ENCODE assay signal across 28 mouse cellular contexts in the genomic region with DNA sequence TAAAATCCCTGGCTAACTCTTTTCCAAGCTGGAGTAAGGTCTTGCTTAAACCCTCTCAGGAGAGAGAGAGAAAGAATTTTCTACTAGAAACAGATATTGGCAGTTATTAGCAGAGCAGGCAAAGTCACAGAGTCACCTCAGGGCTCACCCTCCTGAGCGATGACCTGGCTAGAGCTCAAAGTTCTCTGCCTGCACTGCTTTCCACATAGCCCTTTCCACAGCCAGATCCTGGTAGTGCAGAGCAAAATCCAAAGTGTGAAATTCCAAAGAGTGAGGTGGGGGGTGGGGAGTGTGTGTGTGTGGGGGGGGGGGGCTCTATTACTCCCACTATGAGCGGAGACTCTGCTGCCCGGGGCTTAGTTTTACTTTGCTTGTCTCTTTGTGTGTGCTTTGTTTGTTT. TPM values are rescaled to one million over a fixed set of nuclear protein-coding genes. Genes with fewer than 3 reads are reported as not detected.
DNase-seq lines count a peak whose midpoint lies in the region; ATAC-seq lines count a peak whose summit lies in the region.
"Had no signal": no experiment of that assay in that cellular context is flagged by ENCODE, and none has a peak within 500 bp of the region (broad histone marks: within the 10 kb centered on the region; RNA-seq: fewer than 3 reads in every experiment).

No protein-coding gene starts in this region.

- H3K4me3 ChIP-seq in liver, embryonic 16.5 days (ENCODE audit: low read depth, low read length) = no peak overlapping the region
- no peak overlapping the region for H3K4me3 ChIP-seq in hindbrain, embryonic 13.5 days
- H3K4me3 ChIP-seq: gastrocnemius, adult 2 months; heart, embryonic 13.5 days; midbrain, embryonic 12.5 days; neural tube, embryonic 12.5 days had no signal

- H3K4me2 ChIP-seq in liver, embryonic 16.5 days (ENCODE audit: low read depth, low read length) = no peak overlapping the region
- no peak overlapping the region for H3K4me2 ChIP-seq in hindbrain, embryonic 13.5 days
- H3K4me2 ChIP-seq: heart, embryonic 13.5 days; midbrain, embryonic 12.5 days; neural tube, embryonic 12.5 days had no signal

- DNase-seq in adrenal gland, postnatal 14 days = peak; percentile 33
- DNase-seq in adrenal gland, postnatal 4 days (ENCODE audit: low spot score in 2 of 2) = no peak
- DNase-seq in kidney, adult 9 months = peak; percentile 86
- peak; percentile 28 for DNase-seq in liver
- no peak for DNase-seq in urinary bladder, postnatal 25 days (ENCODE audit: low spot score)
- DNase-seq: adrenal gland, postnatal 25 days; cerebellum, postnatal 25 days; embryo, embryonic 11 days; gastrocnemius, adult 2 months; heart, postnatal 36 days; lung, postnatal 10 days; thymus, postnatal 25 days had no signal

- no peak overlapping the region for H3K9ac ChIP-seq in liver, embryonic 16.5 days (ENCODE audit: low read depth, low read length)
- H3K9ac ChIP-seq in hindbrain, embryonic 13.5 days = no peak overlapping the region
- H3K9ac ChIP-seq: heart, embryonic 13.5 days; midbrain, embryonic 12.5 days; neural tube, embryonic 12.5 days had no signal

- H3K4me1 ChIP-seq in liver, embryonic 16.5 days (ENCODE audit: control insufficient read depth, low read depth, low read length) = no peaks in the 10 kb centered on the region
- no peaks in the 10 kb centered on the region for H3K4me1 ChIP-seq in hindbrain, embryonic 13.5 days (replicated peaks)
- H3K4me1 ChIP-seq: midbrain, embryonic 12.5 days; neural tube, embryonic 12.5 days had no signal

- WGBS in liver, embryonic 16.5 days (ENCODE audit: insufficient replicate concordance) = 65% methylated on average over 3 of the region's 3 CpGs
- 75% methylated on average over 3 of the region's 3 CpGs for WGBS in hindbrain, embryonic 13.5 days

- ATAC-seq in liver, embryonic 16.5 days (ENCODE audit: low read depth) = peak; percentile 94
- no peak for ATAC-seq in frontal cortex, adult (ENCODE audit: low TSS enrichment)
- no peak for ATAC-seq in hindbrain, embryonic 13.5 days (ENCODE audit: low FRiP score)
- ATAC-seq: CD4-positive, CD25-positive, alpha-beta regulatory T cell, adult 4 months; hindbrain, embryonic 16.5 days; Patski had no signal

- no peaks in the 10 kb centered on the region for H3K36me3 ChIP-seq in liver, embryonic 16.5 days (ENCODE audit: control insufficient read depth, insufficient read depth)
- no peaks in the 10 kb centered on the region for H3K36me3 ChIP-seq in hindbrain, embryonic 13.5 days
- H3K36me3 ChIP-seq: heart, embryonic 13.5 days; midbrain, embryonic 12.5 days; neural tube, embryonic 12.5 days had no signal

- H3K27me3 ChIP-seq in liver, embryonic 16.5 days (ENCODE audit: control insufficient read depth, insufficient read depth, low read depth, low read length) = no peaks in the 10 kb centered on the region
- no peaks in the 10 kb centered on the region for H3K27me3 ChIP-seq in hindbrain, embryonic 13.5 days
- H3K27me3 ChIP-seq: heart, embryonic 13.5 days; midbrain, embryonic 12.5 days; neural tube, embryonic 12.5 days; Patski had no signal

- H3K27ac ChIP-seq in liver, embryonic 16.5 days (ENCODE audit: low read length) = peak overlapping the region; percentile 74
- no peak overlapping the region for H3K27ac ChIP-seq in hindbrain, embryonic 13.5 days
- H3K27ac ChIP-seq: gastrocnemius, adult 2 months; heart, embryonic 13.5 days; midbrain, embryonic 12.5 days; neural tube, embryonic 12.5 days had no signal

- H3K9me3 ChIP-seq in liver, embryonic 16.5 days (replicated peaks; ENCODE audit: control insufficient read depth, low read length) = no peaks in the 10 kb centered on the region
- H3K9me3 ChIP-seq in hindbrain, embryonic 13.5 days = no peaks in the 10 kb centered on the region
- H3K9me3 ChIP-seq: heart, embryonic 13.5 days; midbrain, embryonic 12.5 days; neural tube, embryonic 12.5 days had no signal

RNA-seq across cellular contexts. Expression of a gene that starts 10.1 kb away (rescaled TPM):
- total RNA-seq in adrenal gland, postnatal 14 days (2021) = 226 and 286 TPM in 2 replicates
- 100 to 1,000 TPM; 292 to 395 TPM for total RNA-seq in adrenal gland, postnatal 4 days (2021)
- polyA plus RNA-seq in liver, embryonic 16.5 days (2015; fragmentation: Nextera tagmentation; extraction: Ambion mirVana) = 14.4 and 15.3 TPM in 2 replicates
- not detected in 2 replicates for polyA plus RNA-seq in hindbrain, embryonic 13.5 days (2015; fragmentation: Nextera tagmentation; extraction: Ambion mirVana)
- total RNA-seq: ES-E14; gastrocnemius, adult 2 months; granulocyte monocyte progenitor cell, adult 5-6 weeks; heart, postnatal 36 days; layer of hippocampus, postnatal 14 days; left cerebral cortex, postnatal 10 days; megakaryocyte progenitor cell, adult 5-6 weeks had no signal
- polyA plus RNA-seq: CD4-positive, CD25-positive, alpha-beta regulatory T cell, adult 4 months; forebrain, embryonic 11.5 days; heart, embryonic 13.5 days; hindbrain, embryonic 16.5 days; large intestine, adult 2 months; midbrain, embryonic 12.5 days; neural tube, embryonic 12.5 days; Patski had no signal

Comparison
In these comparisons a context has a peak if more than half of its experiments do, and no peak if none do; other contexts are left out.
1. DNase-seq: peak in adrenal gland, postnatal 14 days (single experiment), kidney, adult 9 months (single experiment) and liver (single experiment); none in adrenal gland, postnatal 4 days (0 of 2) and urinary bladder, postnatal 25 days (single experiment).